Mouse (Mus musculus) forebrain, embryonic 12.5 days (tissue): ENCODE measurements around the gene Cmip. TPM values are rescaled to one million over a fixed set of nuclear protein-coding genes. Genes with fewer than 3 reads are reported as not detected.
A peak's percentile ranks its signal among the peaks of the same experiment; 100 is the strongest.

Experiments used
- ATAC-seq: fragments of 200-750 bp; cut with Nextera tagmentation; 2 replicates; pipeline ENCODE4 v1.8.0; 2017; ENCODE audit warnings: moderate TSS enrichment; ENCODE audit not compliant: low FRiP score
- H3K27ac ChIP-seq: fragments of 300-500 bp; sonication (generic); 2 replicates; pipeline ENCODE4 v1.5.1; 2016; ENCODE audit warnings: mild to moderate bottlenecking
- H3K27me3 ChIP-seq: fragments of 300-500 bp; sonication (generic); 2 replicates; pipeline ENCODE4 v1.6.1; 2016; ENCODE audit warnings: mild to moderate bottlenecking
- H3K36me3 ChIP-seq: fragments of 300-500 bp; sonication (generic); replicated peaks from 2 replicates; pipeline ENCODE4 v1.6.1; 2016; ENCODE audit warnings: mild to moderate bottlenecking
- H3K4me1 ChIP-seq: fragments of 300-500 bp; sonication (generic); 2 replicates; pipeline ENCODE4 v1.6.1; 2016
- H3K4me2 ChIP-seq: fragments of 300-500 bp; sonication (generic); 2 replicates; pipeline ENCODE4 v1.6.1; 2016; ENCODE audit warnings: mild to moderate bottlenecking, moderate library complexity
- H3K4me3 ChIP-seq: fragments of 300-500 bp; sonication (generic); replicated peaks from 2 replicates; pipeline ENCODE4 v1.5.1; 2016; ENCODE audit warnings: mild to moderate bottlenecking
- H3K9ac ChIP-seq: fragments of 300-500 bp; sonication (generic); 2 replicates; pipeline ENCODE4 v1.6.1; 2016; ENCODE audit warnings: mild to moderate bottlenecking
- H3K9me3 ChIP-seq: fragments of 300-500 bp; sonication (generic); 2 replicates; pipeline ENCODE4 v1.6.1; 2016
- WGBS: fragments of 180-500 bp; shearing (Covaris S2); methylation state at CpG from one replicate; pipeline ENCODE4 v1.1.7; 2016; 5-methylcytosine and 5-hydroxymethylcytosine counted together
- polyA plus RNA-seq: library from polyadenylated mRNA; unstranded; fragments of >200 nt; fragmentation: Nextera tagmentation; extraction: Ambion mirVana; gene quantifications from 2 replicates; pipeline ENCODE4 v1.2.1, GENCODE M21; 2016

The Cmip gene
- polyA plus RNA-seq, 1 experiment from 2014 or later: 30.5 TPM

GRCm38 (mm10) chr8:117320616-117321015 is 63.8 kb downstream of the Cmip start:
- Histone ChIP-seq H3K36me3 (no peaks in the 10 kb centered on the region; the same call in 1 of the 2 replicates), H3K4me2 (no peak overlapping the region), H3K4me1 (peaks cover 61% of the 10 kb centered on the region), H3K27me3 (no peaks in the 10 kb centered on the region), H3K9ac (no peak overlapping the region; the same call in 1 of the 2 replicates), H3K9me3 (no peaks in the 10 kb centered on the region), H3K27ac (peak overlapping the region; percentile 82; the same call in 1 of the 2 replicates), H3K4me3 (no peak overlapping the region)
- no peak for ATAC-seq
- WGBS: 95% methylated on average over 10 of the region's 10 CpGs

- Histone ChIP-seq H3K36me3 (no peaks in the 10 kb centered on the region; the same call in 1 of the 2 replicates), H3K9me3 (no peaks in the 10 kb centered on the region), H3K9ac (no peak overlapping the region), H3K4me3 (no peak overlapping the region), H3K27me3 (no peaks in the 10 kb centered on the region), H3K27ac (peak overlapping the region; percentile 82), H3K4me2 (no peak overlapping the region), H3K4me1 (peaks cover 55% of the 10 kb centered on the region)
- no peak for ATAC-seq
- 83% methylated on average over 15 of the region's 15 CpGs for WGBS
Observed at GRCm38 (mm10) chr8:117321232-117321631, 64.4 kb downstream of the Cmip start.

- Histone ChIP-seq H3K4me3 (no peak overlapping the region), H3K36me3 (no peaks in the 10 kb centered on the region; the same call in 1 of the 2 replicates), H3K9me3 (no peaks in the 10 kb centered on the region), H3K27me3 (no peaks in the 10 kb centered on the region), H3K4me1 (peaks cover 47% of the 10 kb centered on the region), H3K9ac (no peak overlapping the region), H3K4me2 (peak overlapping the region; percentile 25), H3K27ac (peak overlapping the region; percentile 82)
- 23% methylated on average over 6 of the region's 6 CpGs for WGBS
- peak; percentile 89 for ATAC-seq
Observed at GRCm38 (mm10) chr8:117322021-117322420, 65.2 kb downstream of the Cmip start.

GRCm38 (mm10) chr8:117322715-117323310 is 65.9 kb downstream of the Cmip start:
- Histone ChIP-seq H3K4me1 (peaks cover 52% of the 10 kb centered on the region), H3K36me3 (no peaks in the 10 kb centered on the region; the same call in 1 of the 2 replicates), H3K9ac (no peak overlapping the region; the same call in 1 of the 2 replicates), H3K27ac (peak overlapping the region; percentile 82), H3K27me3 (no peaks in the 10 kb centered on the region), H3K4me3 (no peak overlapping the region), H3K4me2 (peak overlapping the region; percentile 25), H3K9me3 (no peaks in the 10 kb centered on the region)
- ATAC-seq: peak; percentile 17
- WGBS: 65% methylated on average over 8 of the region's 8 CpGs

- Histone ChIP-seq H3K4me3 (no peak overlapping the region), H3K36me3 (no peaks in the 10 kb centered on the region), H3K27ac (no peak overlapping the region), H3K4me1 (peaks cover 66% of the 10 kb centered on the region), H3K9ac (no peak overlapping the region), H3K4me2 (no peak overlapping the region), H3K27me3 (no peaks in the 10 kb centered on the region), H3K9me3 (no peaks in the 10 kb centered on the region)
- WGBS: 96% methylated on average over 9 of the region's 9 CpGs
- ATAC-seq: no peak
Observed at GRCm38 (mm10) chr8:117324821-117325220, 68.0 kb downstream of the Cmip start.

- ATAC-seq: no peak
- H3K4me2 ChIP-seq: no peak overlapping the region
- no peak overlapping the region for H3K9ac ChIP-seq
- H3K4me1 ChIP-seq: peaks cover 50% of the 10 kb centered on the region
- no peaks in the 10 kb centered on the region for H3K36me3 ChIP-seq
- H3K27me3 ChIP-seq: no peaks in the 10 kb centered on the region
- no peak overlapping the region for H3K27ac ChIP-seq
- H3K4me3 ChIP-seq: no peak overlapping the region
- 93% methylated on average over 5 of the region's 5 CpGs for WGBS
- no peaks in the 10 kb centered on the region for H3K9me3 ChIP-seq
Observed at GRCm38 (mm10) chr8:117326735-117327134, 69.9 kb downstream of the Cmip start.

GRCm38 (mm10) chr8:117327385-117327837 is 70.5 kb downstream of the Cmip start:
- H3K27ac ChIP-seq: peak overlapping the region; percentile 82
- ATAC-seq: no peak

GRCm38 (mm10) chr8:117328758-117329157 is 71.9 kb downstream of the Cmip start:
- 84% methylated on average over 9 of the region's 9 CpGs for WGBS

More at GRCm38 (mm10) chr8:117327385-117327837, 70.5 kb downstream of the Cmip start:
- 39% methylated on average over 7 of the region's 7 CpGs for WGBS
- no peaks in the 10 kb centered on the region for H3K27me3 ChIP-seq
- no peak overlapping the region for H3K4me2 ChIP-seq
- no peak overlapping the region for H3K9ac ChIP-seq
- no peaks in the 10 kb centered on the region for H3K9me3 ChIP-seq
- H3K36me3 ChIP-seq: no peaks in the 10 kb centered on the region
- no peak overlapping the region for H3K4me3 ChIP-seq
- peaks cover 49% of the 10 kb centered on the region for H3K4me1 ChIP-seq

GRCm38 (mm10) chr8:117329167-117329566 is 72.3 kb downstream of the Cmip start:
- Histone ChIP-seq H3K4me2 (no peak overlapping the region), H3K36me3 (no peaks in the 10 kb centered on the region), H3K4me1 (peaks cover 50% of the 10 kb centered on the region), H3K9me3 (no peaks in the 10 kb centered on the region), H3K4me3 (no peak overlapping the region), H3K9ac (no peak overlapping the region), H3K27me3 (no peaks in the 10 kb centered on the region), H3K27ac (0 out of 2 replicates have a peak overlapping the region, but pooled peaks have one; percentile 25)
- no peak for ATAC-seq
- 81% methylated on average over 9 of the region's 9 CpGs for WGBS

More at GRCm38 (mm10) chr8:117328758-117329157, 71.9 kb downstream of the Cmip start:
- Histone ChIP-seq H3K36me3 (no peaks in the 10 kb centered on the region), H3K4me1 (peaks cover 50% of the 10 kb centered on the region), H3K9ac (no peak overlapping the region), H3K4me2 (no peak overlapping the region), H3K27ac (peak overlapping the region; percentile 21; the same call in 1 of the 2 replicates), H3K27me3 (no peaks in the 10 kb centered on the region), H3K9me3 (no peaks in the 10 kb centered on the region), H3K4me3 (no peak overlapping the region)
- no peak for ATAC-seq

- Histone ChIP-seq H3K4me2 (no peak overlapping the region), H3K36me3 (no peaks in the 10 kb centered on the region), H3K4me1 (peaks cover 57% of the 10 kb centered on the region), H3K4me3 (no peak overlapping the region), H3K9ac (no peak overlapping the region), H3K27me3 (no peaks in the 10 kb centered on the region), H3K27ac (0 out of 2 replicates have a peak overlapping the region, but pooled peaks have one; percentile 1), H3K9me3 (no peaks in the 10 kb centered on the region)
- WGBS: 73% methylated on average over 2 of the region's 2 CpGs
- no peak for ATAC-seq
Observed at GRCm38 (mm10) chr8:117329903-117330302, 73.0 kb downstream of the Cmip start.

GRCm38 (mm10) chr8:117332229-117333010 is 75.6 kb downstream of the Cmip start:
- Histone ChIP-seq H3K27ac (no peak overlapping the region), H3K36me3 (no peaks in the 10 kb centered on the region), H3K9me3 (no peaks in the 10 kb centered on the region), H3K4me2 (no peak overlapping the region), H3K4me3 (no peak overlapping the region), H3K4me1 (peaks cover 60% of the 10 kb centered on the region), H3K9ac (no peak overlapping the region), H3K27me3 (no peaks in the 10 kb centered on the region)
- ATAC-seq: no peak
- 91% methylated on average over 27 of the region's 27 CpGs for WGBS

GRCm38 (mm10) chr8:117333619-117334018 is 76.8 kb downstream of the Cmip start:
- Histone ChIP-seq H3K4me3 (no peak overlapping the region), H3K9me3 (no peaks in the 10 kb centered on the region), H3K4me2 (no peak overlapping the region), H3K36me3 (no peaks in the 10 kb centered on the region), H3K27ac (peak overlapping the region; percentile 63; the same call in 1 of the 2 replicates), H3K27me3 (no peaks in the 10 kb centered on the region), H3K4me1 (peaks cover 55% of the 10 kb centered on the region), H3K9ac (no peak overlapping the region)
- 57% methylated on average over 6 of the region's 6 CpGs for WGBS
- no peak for ATAC-seq
